Mouse (Mus musculus) hindbrain, embryonic 11.5 days (tissue): Measurements from ENCODE around the gene Preb. TPM values are rescaled to one million over a fixed set of nuclear protein-coding genes. Genes with fewer than 3 reads are reported as not detected.

Experiments used
- ATAC-seq: fragments of 200-750 bp; cut with Nextera tagmentation; 2 replicates; pipeline ENCODE4 v1.8.0; 2017; ENCODE audit warnings: mild to moderate bottlenecking, moderate TSS enrichment, moderate library complexity; ENCODE audit not compliant: low FRiP score
- DNase-seq: peaks from one replicate; pipeline ENCODE4 v3.0.0-alpha.2; 2015; ENCODE audit warnings: low spot score
- H3K27ac ChIP-seq: fragments of 300-500 bp; sonication (generic); 2 replicates; pipeline ENCODE4 v1.5.1; 2014; ENCODE audit warnings: mild to moderate bottlenecking, low read depth, low read length
- H3K27me3 ChIP-seq: fragments of 300-500 bp; sonication (generic); 2 replicates; pipeline ENCODE4 v1.6.1; 2014; ENCODE audit warnings: mild to moderate bottlenecking, low read length, moderate library complexity, mixed read lengths; ENCODE audit not compliant: control insufficient read depth, insufficient read depth
- H3K36me3 ChIP-seq: fragments of 300-500 bp; sonication (generic); 2 replicates; pipeline ENCODE4 v1.6.1; 2014; ENCODE audit warnings: mild to moderate bottlenecking, low read length, moderate library complexity, mixed read lengths; ENCODE audit not compliant: control insufficient read depth, insufficient read depth
- H3K4me1 ChIP-seq: fragments of 300-500 bp; sonication (generic); replicated peaks from 2 replicates; pipeline ENCODE4 v1.6.1; 2014; ENCODE audit warnings: low read length, mixed read lengths; ENCODE audit not compliant: control insufficient read depth, insufficient read depth
- H3K4me2 ChIP-seq: fragments of 300-500 bp; sonication (generic); replicated peaks from 2 replicates; pipeline ENCODE4 v1.6.1; 2014; ENCODE audit warnings: mild to moderate bottlenecking, low read depth, low read length
- H3K4me3 ChIP-seq: fragments of 300-500 bp; sonication (generic); 2 replicates; pipeline ENCODE4 v1.5.1; 2014; ENCODE audit warnings: low read depth, low read length
- H3K9ac ChIP-seq: fragments of 300-500 bp; sonication (generic); 2 replicates; pipeline ENCODE4 v1.6.1; 2014; ENCODE audit warnings: low read depth, low read length
- H3K9me3 ChIP-seq: fragments of 300-500 bp; sonication (generic); 2 replicates; pipeline ENCODE4 v1.6.1; 2016; ENCODE audit warnings: low read length; ENCODE audit not compliant: control insufficient read depth
- WGBS: fragments of 180-500 bp; shearing (Covaris S2); extraction: QIAGEN DNeasy Blood & Tissue Kit; methylation state at CpG from one replicate; pipeline ENCODE4 v1.1.7; 2014; 5-methylcytosine and 5-hydroxymethylcytosine counted together
- polyA plus RNA-seq: library from polyadenylated mRNA; unstranded; fragments of >200 nt; fragmentation: Nextera tagmentation; extraction: Ambion mirVana; gene quantifications from 2 replicates; pipeline ENCODE4 v1.2.1, GENCODE M21; 2014

Gene Preb
- polyA plus RNA-seq, 1 experiment from 2014 or later: 99.1 TPM

DNA sequence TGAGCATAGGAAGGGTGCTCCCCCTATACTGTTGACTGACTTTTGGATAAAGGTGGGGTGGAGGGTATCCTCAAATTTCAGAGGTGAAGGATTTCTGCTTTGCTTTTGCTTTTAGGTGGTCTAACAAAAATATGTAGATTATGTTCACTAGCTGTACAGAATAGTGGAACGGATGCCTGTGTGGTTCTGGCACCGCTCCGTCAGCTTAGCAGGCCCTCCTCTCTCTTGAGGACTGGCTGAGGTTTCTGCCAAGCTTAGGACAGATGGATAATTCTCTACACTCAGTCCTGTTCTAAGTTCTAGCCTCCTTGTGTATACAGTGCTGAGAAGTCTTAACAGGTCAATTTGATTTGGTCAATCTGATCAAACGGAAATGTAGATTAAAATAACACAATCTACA is 9.7 kb downstream of the Preb start:
- DNase-seq (no peak), ATAC-seq (peak; percentile 4; the same call in 1 of the 2 replicates)
- no peaks in the 10 kb centered on the region for H3K9me3 ChIP-seq
- H3K36me3 ChIP-seq: peaks cover 8% of the 10 kb centered on the region
- no peaks in the 10 kb centered on the region; the same call in 1 of the 2 replicates for H3K4me1 ChIP-seq
- H3K4me3 ChIP-seq: peak overlapping the region; percentile 46
- no peak overlapping the region for H3K27ac ChIP-seq
- 0 out of 2 replicates have a peak, but pooled peaks cover 4% of the 10 kb centered on the region for H3K27me3 ChIP-seq
- 68% methylated on average over 4 of the region's 4 CpGs for WGBS
- H3K4me2 ChIP-seq: peak overlapping the region; percentile 74
- H3K9ac ChIP-seq: no peak overlapping the region

DNA sequence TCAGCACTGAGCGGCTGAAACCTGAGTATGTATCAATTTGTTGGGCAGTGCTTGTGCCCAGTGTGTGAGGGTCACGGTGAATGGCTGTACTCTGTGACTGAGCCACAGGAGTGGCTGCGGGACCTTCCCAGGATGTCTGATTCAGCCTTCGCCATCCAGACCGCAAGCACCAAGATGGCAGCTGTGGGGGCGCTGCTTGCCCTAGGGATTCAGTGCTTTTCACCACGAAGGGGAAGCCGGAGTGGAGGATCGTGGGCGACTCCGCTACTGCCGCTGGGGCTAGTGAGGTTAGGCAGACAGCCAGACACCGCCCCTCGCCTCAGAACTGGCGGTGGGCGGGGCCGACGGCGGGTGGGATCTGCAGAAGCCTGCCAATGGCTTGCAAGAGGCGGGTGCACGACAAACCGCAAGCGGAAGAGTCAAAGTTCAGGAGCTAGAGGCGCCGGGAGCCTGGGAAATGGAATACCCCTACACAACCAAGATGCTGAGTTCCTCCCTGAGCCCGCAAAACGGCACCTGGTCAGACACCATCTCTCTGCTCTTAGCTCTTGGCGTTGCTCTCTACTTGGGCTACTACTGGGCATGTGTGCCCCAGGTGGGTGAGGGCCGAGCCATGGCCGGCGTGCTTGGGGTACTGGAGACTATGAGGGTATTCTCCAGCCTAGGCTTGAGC is 10.4 kb downstream of the Preb start:
- H3K4me2 ChIP-seq: peak overlapping the region; percentile 74
- H3K4me3 ChIP-seq: peak overlapping the region; percentile 46
- ATAC-seq (peak; percentile 92), DNase-seq (peak; percentile 91)
- 0 out of 2 replicates have a peak overlapping the region, but pooled peaks have one; percentile 3 for H3K27ac ChIP-seq
- H3K27me3 ChIP-seq: 0 out of 2 replicates have a peak, but pooled peaks cover 6% of the 10 kb centered on the region
- peak overlapping the region; percentile 56 for H3K9ac ChIP-seq
- WGBS: under 1% methylated on average over 31 of the region's 31 CpGs
- H3K36me3 ChIP-seq: peaks cover 2% of the 10 kb centered on the region; the same call in 1 of the 2 replicates
- H3K4me1 ChIP-seq: no peaks in the 10 kb centered on the region; the same call in 1 of the 2 replicates
- H3K9me3 ChIP-seq: no peaks in the 10 kb centered on the region

GRCm38 (mm10) chr5:30948620-30949019 is 11.5 kb downstream of the Preb start:
- Histone ChIP-seq H3K36me3 (no peaks in the 10 kb centered on the region), H3K9me3 (no peaks in the 10 kb centered on the region), H3K27me3 (0 out of 2 replicates have a peak, but pooled peaks cover 8% of the 10 kb centered on the region), H3K4me3 (no peak overlapping the region), H3K9ac (no peak overlapping the region), H3K4me1 (no peaks in the 10 kb centered on the region; the same call in 1 of the 2 replicates), H3K4me2 (no peak overlapping the region), H3K27ac (no peak overlapping the region)
- no peak for DNase-seq
- WGBS: 69% methylated on average over 5 of the region's 5 CpGs
- no peak for ATAC-seq

- H3K4me3 ChIP-seq: peak within 1 kb of the TSS; percentile 44
- ATAC-seq: peak; percentile 58
- peak within 1 kb of the TSS; percentile 68 for H3K9ac ChIP-seq
- peak; percentile 63 for DNase-seq
- 5% methylated on average over 41 of the region's 44 CpGs for WGBS
- no peak within 1 kb of the TSS for H3K27ac ChIP-seq
- no peaks in the 10 kb centered on the region for H3K9me3 ChIP-seq
- H3K4me2 ChIP-seq: peak within 1 kb of the TSS; percentile 89
- H3K36me3 ChIP-seq: no peaks in the 10 kb centered on the region
- H3K27me3 ChIP-seq: 0 out of 2 replicates have a peak, but pooled peaks cover 8% of the 10 kb centered on the region
- H3K4me1 ChIP-seq: no peaks in the 10 kb centered on the region; the same call in 1 of the 2 replicates
Measured at GRCm38 (mm10) chr5:30944956-30945781, 15.0 kb downstream of the Preb start, which contains the start of gene Cgref1. Gene Cgref1 (minus strand): TSS chr5:30945591.

DNA sequence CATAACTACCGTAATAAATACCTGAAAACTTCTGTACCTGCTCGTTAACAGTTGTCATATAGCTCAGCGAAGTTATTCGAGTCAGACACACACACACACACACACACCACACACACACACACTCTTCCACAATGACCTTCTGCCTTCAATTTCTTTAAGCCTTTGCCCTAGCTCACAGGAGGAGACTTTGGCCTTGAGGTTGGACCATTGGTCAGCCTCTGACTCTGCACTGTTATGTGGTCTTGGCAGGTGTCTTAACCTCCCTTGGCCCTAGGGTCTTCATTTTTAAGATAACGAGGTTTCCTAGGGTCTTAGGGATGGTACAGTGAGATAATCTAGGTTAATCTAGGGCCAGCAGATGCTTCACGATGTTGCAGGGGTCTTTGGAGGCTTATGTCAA is 15.8 kb downstream of the Preb start:
- Histone ChIP-seq H3K36me3 (no peaks in the 10 kb centered on the region), H3K4me3 (no peak overlapping the region), H3K9me3 (no peaks in the 10 kb centered on the region), H3K9ac (no peak overlapping the region), H3K4me1 (no peaks in the 10 kb centered on the region; the same call in 1 of the 2 replicates), H3K27me3 (0 out of 2 replicates have a peak, but pooled peaks cover 8% of the 10 kb centered on the region), H3K4me2 (no peak overlapping the region), H3K27ac (no peak overlapping the region)
- no peak for ATAC-seq
- WGBS: 88% methylated on average over 6 of the region's 6 CpGs
- DNase-seq: no peak

DNA sequence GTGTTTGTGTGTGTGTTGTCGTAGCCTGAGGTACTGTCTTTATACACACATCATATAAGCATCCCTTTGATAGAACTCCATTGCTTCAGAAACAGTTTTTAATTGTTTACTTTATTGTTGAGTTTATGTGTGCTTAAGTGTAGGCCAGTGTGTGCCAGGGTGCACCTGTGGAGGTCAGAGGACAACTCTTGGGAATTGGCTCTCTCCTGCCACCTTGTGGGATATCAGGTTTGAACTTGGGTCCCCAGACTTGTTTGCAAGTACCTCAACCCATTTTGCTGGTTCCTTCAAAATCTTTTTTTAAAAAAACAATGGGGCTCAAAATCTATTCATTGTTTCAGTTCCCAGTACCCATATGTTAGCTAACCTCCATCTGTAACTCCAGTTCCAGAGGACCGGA is 17.2 kb downstream of the Preb start:
- WGBS: 93% methylated on average over 2 of the region's 2 CpGs
- Histone ChIP-seq H3K27ac (no peak overlapping the region), H3K9ac (no peak overlapping the region), H3K4me2 (no peak overlapping the region), H3K4me3 (no peak overlapping the region), H3K36me3 (no peaks in the 10 kb centered on the region), H3K27me3 (0 out of 2 replicates have a peak, but pooled peaks cover 8% of the 10 kb centered on the region), H3K4me1 (no peaks in the 10 kb centered on the region), H3K9me3 (no peaks in the 10 kb centered on the region)
- DNase-seq (no peak), ATAC-seq (no peak)

- no peak for ATAC-seq
- Histone ChIP-seq H3K4me1 (no peaks in the 10 kb centered on the region), H3K9ac (no peak overlapping the region), H3K4me3 (no peak overlapping the region), H3K27ac (no peak overlapping the region), H3K4me2 (no peak overlapping the region), H3K36me3 (no peaks in the 10 kb centered on the region), H3K9me3 (no peaks in the 10 kb centered on the region), H3K27me3 (no peaks in the 10 kb centered on the region)
- DNase-seq: no peak
- WGBS: 91% methylated on average over 5 of the region's 5 CpGs
Measured at GRCm38 (mm10) chr5:30934725-30935461, 25.3 kb downstream of the Preb start.

- no peaks in the 10 kb centered on the region for H3K27me3 ChIP-seq
- 73% methylated on average over 5 of the region's 5 CpGs for WGBS
- no peak overlapping the region for H3K4me3 ChIP-seq
- H3K27ac ChIP-seq: no peak overlapping the region
- H3K4me2 ChIP-seq: no peak overlapping the region
- no peak for ATAC-seq
- H3K36me3 ChIP-seq: no peaks in the 10 kb centered on the region
- no peaks in the 10 kb centered on the region for H3K9me3 ChIP-seq
- H3K4me1 ChIP-seq: no peaks in the 10 kb centered on the region
- no peak overlapping the region for H3K9ac ChIP-seq
- no peak for DNase-seq
Measured at GRCm38 (mm10) chr5:30933705-30934104, 26.5 kb downstream of the Preb start.
